Mouse (Mus musculus) C2C12 (cell line): ENCODE results near the gene Wfikkn1. TPM values are rescaled to one million over a fixed set of nuclear protein-coding genes. Genes with fewer than 3 reads are reported as not detected.
A peak's percentile ranks its signal among the peaks of the same experiment; 100 is the strongest.

Experiments
- H3K27me3 ChIP-seq: one replicate; pipeline ENCODE4 v1.6.1; 2011; ENCODE audit not compliant: control insufficient read depth, insufficient read depth, insufficient read length
- H3K36me3 ChIP-seq: one replicate; pipeline ENCODE4 v1.6.1; 2011; ENCODE audit not compliant: control insufficient read depth, insufficient read depth
- H3K4me3 ChIP-seq: one replicate; pipeline ENCODE4 v1.5.1; 2011; ENCODE audit warnings: mild to moderate bottlenecking, control low read depth; ENCODE audit not compliant: poor library complexity, insufficient read depth, severe bottlenecking
- H3K79me2 ChIP-seq: one replicate; pipeline ENCODE4 v1.6.1; 2011; ENCODE audit not compliant: control insufficient read depth, insufficient read depth
- H3K79me3 ChIP-seq: one replicate; pipeline ENCODE4 v1.6.1; 2011; ENCODE audit warnings: low read depth, control low read depth
- H3ac ChIP-seq: one replicate; pipeline ENCODE3; 2011; ENCODE audit warnings: low read depth; ENCODE audit not compliant: control insufficient read depth, insufficient read length
- CEBPB ChIP-seq: IDR thresholded peaks from one replicate; pipeline ENCODE4 v1.6.1; 2011; ENCODE audit warnings: low read depth, mild to moderate bottlenecking, control low read depth, moderate library complexity
- CTCF ChIP-seq: IDR thresholded peaks from one replicate; pipeline ENCODE4 v1.5.1; 2011; ENCODE audit not compliant: control insufficient read depth, insufficient read depth, insufficient read length
- FOSL1 ChIP-seq: IDR thresholded peaks from one replicate; pipeline ENCODE4 v1.8.0; 2011; ENCODE audit warnings: mild to moderate bottlenecking, low read length; ENCODE audit not compliant: poor library complexity, insufficient read depth, severe bottlenecking
- MAX ChIP-seq: IDR thresholded peaks from one replicate; pipeline ENCODE4 v1.6.1; 2011; ENCODE audit warnings: mild to moderate bottlenecking, control low read depth
- MYOD1 ChIP-seq: IDR thresholded peaks from one replicate; pipeline ENCODE4 v1.6.1; 2011; ENCODE audit warnings: low read depth; ENCODE audit not compliant: control insufficient read depth, insufficient read length
- MYOG ChIP-seq: IDR thresholded peaks from one replicate; pipeline ENCODE4 v1.6.1; 2011; ENCODE audit not compliant: control insufficient read depth, insufficient read length; ENCODE audit errors: extremely low read depth
- USF1 ChIP-seq: IDR thresholded peaks from one replicate; pipeline ENCODE4 v1.6.1; 2011; ENCODE audit warnings: low read depth, mild to moderate bottlenecking, control low read depth, moderate library complexity
- polyA plus RNA-seq: library from polyadenylated mRNA; unstranded; fragments of >200 nt; fragmentation: generic; extraction: Trizol; gene quantifications from one replicate; pipeline ENCODE4 v1.2.1, GENCODE M21; 2012; ENCODE audit warnings: missing spikeins

The Wfikkn1 gene
- polyA plus RNA-seq, 1 experiment = 0.34 TPM

- peaks cover 23% of the 10 kb centered on the region for H3K79me2 ChIP-seq
- peak overlapping the region; percentile 99 for H3ac ChIP-seq
- no peaks in the 10 kb centered on the region for H3K27me3 ChIP-seq
- peak overlapping the region; percentile 72 for H3K4me3 ChIP-seq
- TF ChIP-seq CTCF = no peak
- no peak for TF ChIP-seq CEBPB
- no peak for TF ChIP-seq MAX
- TF ChIP-seq FOSL1 = no peak
- no peak for TF ChIP-seq USF1
- TF ChIP-seq MYOG = no peak
- TF ChIP-seq MYOD1 = no peak
- H3K79me3 ChIP-seq = peaks cover 5% of the 10 kb centered on the region
- peaks cover 32% of the 10 kb centered on the region for H3K36me3 ChIP-seq
Measured at GRCm38 (mm10) chr17:25843636-25844395, 36.8 kb downstream of the Wfikkn1 start.

- Histone ChIP-seq H3K79me2 (peaks cover 23% of the 10 kb centered on the region), H3ac (peak overlapping the region; percentile 25), H3K4me3 (peak overlapping the region; percentile 72), H3K36me3 (peaks cover 37% of the 10 kb centered on the region), H3K79me3 (peaks cover 5% of the 10 kb centered on the region), H3K27me3 (no peaks in the 10 kb centered on the region)
- TF ChIP-seq CEBPB (no peak), CTCF (no peak), FOSL1 (no peak)
Measured at GRCm38 (mm10) chr17:25843122-25843521, 37.5 kb downstream of the Wfikkn1 start.

GRCm38 (mm10) chr17:25842509-25842908 lies 38.1 kb downstream of the Wfikkn1 start:
- Histone ChIP-seq H3K36me3 (peaks cover 41% of the 10 kb centered on the region), H3K4me3 (no peak overlapping the region), H3K79me2 (peaks cover 23% of the 10 kb centered on the region), H3K79me3 (peaks cover 5% of the 10 kb centered on the region), H3ac (no peak overlapping the region), H3K27me3 (no peaks in the 10 kb centered on the region)
- TF ChIP-seq MYOD1 (no peak), CTCF (no peak), CEBPB (no peak), USF1 (no peak), FOSL1 (no peak), MYOG (no peak), MAX (no peak)

GRCm38 (mm10) chr17:25841117-25841880 lies 39.4 kb downstream of the Wfikkn1 start, which contains the start of gene Gm20683:
TSS of gene Gm20683 (minus strand) at chr17:25841763.
- H3ac ChIP-seq = no peak within 1 kb of the TSS
- H3K36me3 ChIP-seq = peaks cover 41% of the 10 kb centered on the region
- TF ChIP-seq MAX = no peak
- no peak for TF ChIP-seq MYOG
- TF ChIP-seq USF1 = no peak
- no peak for TF ChIP-seq FOSL1
- TF ChIP-seq CTCF = no peak
- no peak for TF ChIP-seq CEBPB
- TF ChIP-seq MYOD1 = no peak
- peaks cover 5% of the 10 kb centered on the region for H3K79me3 ChIP-seq
- peaks cover 23% of the 10 kb centered on the region for H3K79me2 ChIP-seq
- no peaks in the 10 kb centered on the region for H3K27me3 ChIP-seq
- no peak within 1 kb of the TSS for H3K4me3 ChIP-seq

GRCm38 (mm10) chr17:25840519-25840918 lies 40.1 kb downstream of the Wfikkn1 start:
- no peaks in the 10 kb centered on the region for H3K27me3 ChIP-seq
- peaks cover 5% of the 10 kb centered on the region for H3K79me3 ChIP-seq
- H3ac ChIP-seq = no peak overlapping the region
- H3K79me2 ChIP-seq = peaks cover 23% of the 10 kb centered on the region
- peaks cover 38% of the 10 kb centered on the region for H3K36me3 ChIP-seq
- no peak overlapping the region for H3K4me3 ChIP-seq
- no peak for TF ChIP-seq FOSL1
- no peak for TF ChIP-seq USF1
- TF ChIP-seq MAX = no peak
- TF ChIP-seq CTCF = no peak
- TF ChIP-seq MYOD1 = no peak
- TF ChIP-seq MYOG = no peak
- TF ChIP-seq CEBPB = no peak
